Mouse (Mus musculus): Measurements from ENCODE around the gene Zfp689. TPM values are rescaled to one million over a fixed set of nuclear protein-coding genes. Genes with fewer than 3 reads are reported as not detected.
"Not testable (repeated sequence)": the region's sequence is repeated elsewhere in the genome, so short reads cannot be mapped to it uniquely, and the experiment has no call there.

The Zfp689 gene
- polyA plus RNA-seq, 1 experiment = 3.7 TPM

- Histone ChIP-seq H3K4me3 (ENCODE audit: insufficient read depth, poor library complexity, severe bottlenecking) (peak overlapping the region; percentile 57), H3K79me3 (ENCODE audit: low read depth) (peaks cover 19% of the 10 kb centered on the region), H3ac (ENCODE audit: control insufficient read depth, insufficient read length, low read depth) (peak overlapping the region; percentile 89), H3K79me2 (ENCODE audit: control insufficient read depth, insufficient read depth) (peaks cover 45% of the 10 kb centered on the region), H3K36me3 (ENCODE audit: control insufficient read depth, insufficient read depth) (peaks cover 49% of the 10 kb centered on the region), H3K27me3 (ENCODE audit: control insufficient read depth, insufficient read depth, insufficient read length) (no peaks in the 10 kb centered on the region)
- TF ChIP-seq CTCF (IDR thresholded peaks at IDR 0.05; ENCODE audit: control insufficient read depth, insufficient read depth, insufficient read length) = no peak
- no peak for TF ChIP-seq USF1 (IDR thresholded peaks at IDR 0.05; ENCODE audit: low read depth)
- TF ChIP-seq MAX (IDR thresholded peaks at IDR 0.05) = no peak
- TF ChIP-seq MYOD1 (IDR thresholded peaks at IDR 0.05; ENCODE audit: control insufficient read depth, insufficient read length, low read depth) = no peak
- TF ChIP-seq CEBPB (IDR thresholded peaks at IDR 0.05; ENCODE audit: low read depth) = no peak
- no peak for TF ChIP-seq MYOG (IDR thresholded peaks at IDR 0.05; ENCODE audit: control insufficient read depth, extremely low read depth, insufficient read length)
- TF ChIP-seq FOSL1 (IDR thresholded peaks at IDR 0.05; ENCODE audit: insufficient read depth, low read length, poor library complexity, severe bottlenecking) = no peak
These were observed 23.1 kb upstream of the Zfp689 start for GRCm38 (mm10) chr7:127472060-127472459.

- TF ChIP-seq USF1 (IDR thresholded peaks at IDR 0.05; ENCODE audit: low read depth) (no peak), CTCF (IDR thresholded peaks at IDR 0.05; ENCODE audit: control insufficient read depth, insufficient read depth, insufficient read length) (no peak), MAX (IDR thresholded peaks at IDR 0.05) (no peak), MYOG (IDR thresholded peaks at IDR 0.05; ENCODE audit: control insufficient read depth, extremely low read depth, insufficient read length) (no peak), MYOD1 (IDR thresholded peaks at IDR 0.05; ENCODE audit: control insufficient read depth, insufficient read length, low read depth) (no peak), FOSL1 (IDR thresholded peaks at IDR 0.05; ENCODE audit: insufficient read depth, low read length, poor library complexity, severe bottlenecking) (no peak), CEBPB (IDR thresholded peaks at IDR 0.05; ENCODE audit: low read depth) (no peak)
These were observed 22.7 kb upstream of the Zfp689 start for GRCm38 (mm10) chr7:127471646-127472010.

GRCm38 (mm10) chr7:127470743-127471645, 22.0 kb upstream of the Zfp689 start:
- H3K36me3 ChIP-seq (ENCODE audit: control insufficient read depth, insufficient read depth) = peaks cover 49% of the 10 kb centered on the region
- no peaks in the 10 kb centered on the region for H3K27me3 ChIP-seq (ENCODE audit: control insufficient read depth, insufficient read depth, insufficient read length)
- H3ac ChIP-seq (ENCODE audit: control insufficient read depth, insufficient read length, low read depth) = peak overlapping the region; percentile 89
- peak overlapping the region; percentile 57 for H3K4me3 ChIP-seq (ENCODE audit: insufficient read depth, poor library complexity, severe bottlenecking)
- TF ChIP-seq FOSL1 (IDR thresholded peaks at IDR 0.05; ENCODE audit: insufficient read depth, low read length, poor library complexity, severe bottlenecking) (no peak), MAX (IDR thresholded peaks at IDR 0.05) (no peak), MYOD1 (IDR thresholded peaks at IDR 0.05; ENCODE audit: control insufficient read depth, insufficient read length, low read depth) (no peak), MYOG (IDR thresholded peaks at IDR 0.05; ENCODE audit: control insufficient read depth, extremely low read depth, insufficient read length) (no peak), CEBPB (IDR thresholded peaks at IDR 0.05; ENCODE audit: low read depth) (no peak), CTCF (IDR thresholded peaks at IDR 0.05; ENCODE audit: control insufficient read depth, insufficient read depth, insufficient read length) (no peak)
- H3K79me2 ChIP-seq (ENCODE audit: control insufficient read depth, insufficient read depth) = peaks cover 45% of the 10 kb centered on the region
- H3K79me3 ChIP-seq (ENCODE audit: low read depth) = peaks cover 20% of the 10 kb centered on the region

More at GRCm38 (mm10) chr7:127471646-127472010, 22.7 kb upstream of the Zfp689 start:
- Histone ChIP-seq H3ac (ENCODE audit: control insufficient read depth, insufficient read length, low read depth) (peak overlapping the region; percentile 89), H3K79me3 (ENCODE audit: low read depth) (peaks cover 20% of the 10 kb centered on the region), H3K27me3 (ENCODE audit: control insufficient read depth, insufficient read depth, insufficient read length) (no peaks in the 10 kb centered on the region), H3K4me3 (ENCODE audit: insufficient read depth, poor library complexity, severe bottlenecking) (peak overlapping the region; percentile 57), H3K36me3 (ENCODE audit: control insufficient read depth, insufficient read depth) (peaks cover 49% of the 10 kb centered on the region), H3K79me2 (ENCODE audit: control insufficient read depth, insufficient read depth) (peaks cover 45% of the 10 kb centered on the region)

GRCm38 (mm10) chr7:127470011-127470715, 21.2 kb upstream of the Zfp689 start:
- peaks cover 20% of the 10 kb centered on the region for H3K79me3 ChIP-seq (ENCODE audit: low read depth)
- H3K79me2 ChIP-seq (ENCODE audit: control insufficient read depth, insufficient read depth) = peaks cover 46% of the 10 kb centered on the region
- H3K27me3 ChIP-seq (ENCODE audit: control insufficient read depth, insufficient read depth, insufficient read length) = no peaks in the 10 kb centered on the region
- peaks cover 48% of the 10 kb centered on the region for H3K36me3 ChIP-seq (ENCODE audit: control insufficient read depth, insufficient read depth)
- peak overlapping the region; percentile 31 for H3ac ChIP-seq (ENCODE audit: control insufficient read depth, insufficient read length, low read depth)
- peak overlapping the region; percentile 57 for H3K4me3 ChIP-seq (ENCODE audit: insufficient read depth, poor library complexity, severe bottlenecking)
- TF ChIP-seq MYOG (IDR thresholded peaks at IDR 0.05; ENCODE audit: control insufficient read depth, extremely low read depth, insufficient read length) = no peak
- TF ChIP-seq MYOD1 (IDR thresholded peaks at IDR 0.05; ENCODE audit: control insufficient read depth, insufficient read length, low read depth) = no peak

DNA sequence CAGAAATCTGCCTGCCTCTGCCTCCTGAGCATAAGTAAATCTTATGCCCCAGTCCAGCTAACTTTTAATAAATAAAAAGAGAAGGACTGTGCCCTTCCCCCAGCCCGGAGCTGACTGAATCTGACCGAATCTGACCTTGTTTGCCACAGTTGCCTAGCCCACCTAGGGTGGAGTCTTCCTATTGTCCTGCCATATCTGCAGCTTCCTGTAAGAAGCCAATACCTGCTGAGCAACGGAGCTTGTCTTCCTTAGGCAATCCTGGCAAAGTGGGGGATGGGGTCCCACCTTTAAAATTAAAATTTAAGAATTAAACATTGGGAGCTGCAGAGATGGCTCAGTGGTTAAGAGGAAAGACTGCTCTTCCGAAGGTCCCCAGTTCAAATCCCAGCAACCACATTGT, 17.6 kb upstream of the Zfp689 start:
- Histone ChIP-seq H3K27me3 (ENCODE audit: control insufficient read depth, insufficient read depth, insufficient read length) (no peaks in the 10 kb centered on the region), H3ac (ENCODE audit: control insufficient read depth, insufficient read length, low read depth) (no peak overlapping the region), H3K79me2 (ENCODE audit: control insufficient read depth, insufficient read depth) (peaks cover 19% of the 10 kb centered on the region), H3K79me3 (ENCODE audit: low read depth) (peaks cover 10% of the 10 kb centered on the region), H3K4me3 (ENCODE audit: insufficient read depth, poor library complexity, severe bottlenecking) (no peak overlapping the region), H3K36me3 (ENCODE audit: control insufficient read depth, insufficient read depth) (peaks cover 36% of the 10 kb centered on the region)
- no peak for TF ChIP-seq MAX (IDR thresholded peaks at IDR 0.05)
- TF ChIP-seq CEBPB (IDR thresholded peaks at IDR 0.05; ENCODE audit: low read depth) = no peak
- TF ChIP-seq CTCF (IDR thresholded peaks at IDR 0.05; ENCODE audit: control insufficient read depth, insufficient read depth, insufficient read length) = no peak
- no peak for TF ChIP-seq MYOD1 (IDR thresholded peaks at IDR 0.05; ENCODE audit: control insufficient read depth, insufficient read length, low read depth)

DNA sequence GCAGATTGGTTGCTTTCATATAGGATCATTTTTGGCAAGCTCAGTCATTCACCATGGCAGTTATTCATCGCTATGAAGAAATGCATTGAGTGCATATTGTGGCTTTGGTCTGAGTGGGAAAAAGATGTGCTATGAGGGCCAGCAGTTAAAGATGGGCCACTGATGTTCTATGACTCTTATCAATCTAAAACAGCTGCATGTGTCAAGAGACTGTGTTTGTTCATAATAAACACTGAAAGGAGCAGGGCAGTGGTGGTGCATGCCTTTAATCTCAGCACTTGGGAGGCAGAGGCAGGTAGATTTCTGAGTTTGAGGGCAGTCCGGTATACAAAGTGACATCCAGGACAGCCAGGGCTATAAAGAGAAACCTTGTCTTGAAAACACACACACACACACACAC, 16.7 kb upstream of the Zfp689 start:
- not testable (repeated sequence) for H3K4me3 ChIP-seq (ENCODE audit: insufficient read depth, poor library complexity, severe bottlenecking); H3K27me3 ChIP-seq (ENCODE audit: control insufficient read depth, insufficient read depth, insufficient read length); H3ac ChIP-seq (ENCODE audit: control insufficient read depth, insufficient read length, low read depth); H3K79me3 ChIP-seq (ENCODE audit: low read depth)
- H3K36me3 ChIP-seq (ENCODE audit: control insufficient read depth, insufficient read depth) = peaks cover 42% of the 10 kb centered on the region
- H3K79me2 ChIP-seq (ENCODE audit: control insufficient read depth, insufficient read depth) = peaks cover 19% of the 10 kb centered on the region

All from C2C12 (cell line).